Comparison of ENCODE assay signal across 21 mouse cellular contexts in the genomic region with DNA sequence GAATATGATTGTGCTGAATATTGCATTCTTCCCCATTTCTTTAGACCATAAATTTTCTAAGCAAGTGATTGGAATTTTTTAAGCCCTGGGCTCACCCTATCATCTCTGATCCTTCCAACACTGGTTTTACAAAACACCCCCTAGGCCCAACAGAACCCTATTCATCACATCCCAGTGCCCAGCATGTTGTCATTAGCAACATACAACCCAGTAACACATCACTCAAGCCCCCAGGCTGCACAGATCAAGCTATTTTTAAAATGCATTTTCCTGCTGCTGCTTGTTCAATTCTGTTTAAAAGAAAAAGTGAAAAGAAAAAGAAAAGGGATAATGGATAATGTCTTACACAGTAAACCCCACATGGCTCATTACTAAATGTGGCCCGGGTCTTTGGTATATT. TPM values are rescaled to one million over a fixed set of nuclear protein-coding genes. Genes with fewer than 3 reads are reported as not detected.
A peak's percentile ranks its signal among the peaks of the same experiment; 100 is the strongest.
DNase-seq lines count a peak whose midpoint lies in the region; ATAC-seq lines count a peak whose summit lies in the region.
"Had no signal": no experiment of that assay in that cellular context is flagged by ENCODE, and none has a peak within 500 bp of the region (broad histone marks: within the 10 kb centered on the region; RNA-seq: fewer than 3 reads in every experiment).

No protein-coding gene starts in this region.

- H3K4me2 ChIP-seq in midbrain, embryonic 14.5 days (ENCODE audit: low read length): no peak overlapping the region
- no peak overlapping the region for H3K4me2 ChIP-seq in forebrain, embryonic 14.5 days (ENCODE audit: low read length)
- H3K4me2 ChIP-seq in hindbrain, embryonic 12.5 days (replicated peaks): no peak overlapping the region
- no peak overlapping the region for H3K4me2 ChIP-seq in midbrain, embryonic 15.5 days
- H3K4me2 ChIP-seq: heart, embryonic 13.5 days; limb, embryonic 12.5 days; liver, embryonic 12.5 days had no signal

- ATAC-seq in midbrain, embryonic 14.5 days (ENCODE audit: low FRiP score, low TSS enrichment): peak; percentile 56; the same call in 1 of the 2 replicates
- ATAC-seq in forebrain, embryonic 14.5 days: peak; percentile 70
- ATAC-seq in hindbrain, embryonic 12.5 days (ENCODE audit: low FRiP score): peak; percentile 61
- ATAC-seq in midbrain, embryonic 15.5 days (replicated peaks): peak; percentile 83
- ATAC-seq in erythroblast, adult 5-6 weeks (replicated peaks; ENCODE audit: low FRiP score, poor library complexity, severe bottlenecking): no peak
- ATAC-seq: liver, embryonic 12.5 days had no signal

- peak overlapping the region; percentile 6; the same call in 1 of the 2 replicates for H3K27ac ChIP-seq in midbrain, embryonic 14.5 days (replicated peaks; ENCODE audit: low read depth, low read length)
- H3K27ac ChIP-seq in midbrain, embryonic 10.5 days (replicated peaks): no peak overlapping the region
- H3K27ac ChIP-seq in forebrain, embryonic 14.5 days (ENCODE audit: low read depth, low read length): peak overlapping the region; percentile 74; the same call in 1 of the 2 replicates
- H3K27ac ChIP-seq in hindbrain, embryonic 12.5 days: no peak overlapping the region
- peak overlapping the region; percentile 45; the same call in 1 of the 2 replicates for H3K27ac ChIP-seq in midbrain, embryonic 15.5 days
- H3K27ac ChIP-seq: heart, embryonic 13.5 days; limb, embryonic 12.5 days; liver, embryonic 12.5 days had no signal

- H3K9me3 ChIP-seq in midbrain, embryonic 14.5 days (ENCODE audit: control insufficient read depth, low read length): no peaks in the 10 kb centered on the region
- H3K9me3 ChIP-seq in midbrain, embryonic 10.5 days (replicated peaks): no peaks in the 10 kb centered on the region
- no peaks in the 10 kb centered on the region for H3K9me3 ChIP-seq in forebrain, embryonic 14.5 days (replicated peaks; ENCODE audit: control insufficient read depth, low read length)
- H3K9me3 ChIP-seq in hindbrain, embryonic 12.5 days (replicated peaks): no peaks in the 10 kb centered on the region
- H3K9me3 ChIP-seq in midbrain, embryonic 15.5 days: no peaks in the 10 kb centered on the region
- H3K9me3 ChIP-seq: heart, embryonic 13.5 days; limb, embryonic 12.5 days; liver, embryonic 12.5 days; megakaryocyte, embryonic 14.5 days had no signal

- H3K4me1 ChIP-seq in midbrain, embryonic 14.5 days (ENCODE audit: control insufficient read depth, insufficient read depth, low read length): 0 out of 2 replicates have a peak, but pooled peaks cover 3% of the 10 kb centered on the region
- no peaks in the 10 kb centered on the region for H3K4me1 ChIP-seq in midbrain, embryonic 10.5 days
- H3K4me1 ChIP-seq in forebrain, embryonic 14.5 days (ENCODE audit: control insufficient read depth, insufficient read depth, low read length): peaks cover 12% of the 10 kb centered on the region
- no peaks in the 10 kb centered on the region for H3K4me1 ChIP-seq in hindbrain, embryonic 12.5 days
- peaks cover 13% of the 10 kb centered on the region for H3K4me1 ChIP-seq in midbrain, embryonic 15.5 days
- H3K4me1 ChIP-seq: heart, embryonic 13.5 days; limb, embryonic 12.5 days; liver, embryonic 12.5 days; megakaryocyte, embryonic 14.5 days had no signal

- DNase-seq in midbrain, embryonic 14.5 days: peak; percentile 51
- DNase-seq in midbrain, embryonic 10.5 days (ENCODE audit: low spot score): no peak
- DNase-seq in forebrain, embryonic 14.5 days (ENCODE audit: low spot score): peak; percentile 61
- no peak for DNase-seq in cerebellum, adult 18-20 months
- DNase-seq: cerebellum, adult 9-11 months; gastrocnemius, postnatal 10 days; heart, adult 11 months; kidney, adult 8-10 months; kidney, postnatal 36 days; lung, adult 2 months; right cerebral cortex, adult 18-20 months; thymus, postnatal 36 days had no signal

- no peak overlapping the region for H3K4me3 ChIP-seq in midbrain, embryonic 14.5 days (replicated peaks; ENCODE audit: low read depth, low read length)
- no peak overlapping the region for H3K4me3 ChIP-seq in midbrain, embryonic 10.5 days
- H3K4me3 ChIP-seq in forebrain, embryonic 14.5 days (ENCODE audit: low read depth, low read length): no peak overlapping the region
- no peak overlapping the region for H3K4me3 ChIP-seq in hindbrain, embryonic 12.5 days
- H3K4me3 ChIP-seq in midbrain, embryonic 15.5 days: no peak overlapping the region
- H3K4me3 ChIP-seq: erythroblast, embryonic 14.5 days; heart, embryonic 13.5 days; limb, embryonic 12.5 days; liver, embryonic 12.5 days; megakaryocyte, embryonic 14.5 days; myocyte had no signal

- no peaks in the 10 kb centered on the region for H3K27me3 ChIP-seq in midbrain, embryonic 14.5 days (ENCODE audit: control insufficient read depth, insufficient read depth, low read length)
- no peaks in the 10 kb centered on the region for H3K27me3 ChIP-seq in midbrain, embryonic 10.5 days (ENCODE audit: low read depth, poor library complexity, severe bottlenecking)
- H3K27me3 ChIP-seq in forebrain, embryonic 14.5 days (replicated peaks; ENCODE audit: control insufficient read depth, insufficient read depth, low read length): no peaks in the 10 kb centered on the region
- H3K27me3 ChIP-seq in hindbrain, embryonic 12.5 days: no peaks in the 10 kb centered on the region
- H3K27me3 ChIP-seq in midbrain, embryonic 15.5 days (replicated peaks): no peaks in the 10 kb centered on the region
- H3K27me3 ChIP-seq: heart, embryonic 13.5 days; limb, embryonic 12.5 days; liver, embryonic 12.5 days; megakaryocyte, embryonic 14.5 days had no signal

- no peak overlapping the region for H3K9ac ChIP-seq in midbrain, embryonic 14.5 days (replicated peaks; ENCODE audit: low read length)
- no peak overlapping the region for H3K9ac ChIP-seq in forebrain, embryonic 14.5 days (ENCODE audit: low read length)
- H3K9ac ChIP-seq in hindbrain, embryonic 12.5 days: no peak overlapping the region
- no peak overlapping the region for H3K9ac ChIP-seq in midbrain, embryonic 15.5 days
- H3K9ac ChIP-seq: heart, embryonic 13.5 days; limb, embryonic 12.5 days; liver, embryonic 12.5 days had no signal

- H3K36me3 ChIP-seq in midbrain, embryonic 14.5 days (ENCODE audit: control insufficient read depth, insufficient read depth, low read length): no peaks in the 10 kb centered on the region
- H3K36me3 ChIP-seq in midbrain, embryonic 10.5 days: no peaks in the 10 kb centered on the region
- H3K36me3 ChIP-seq in forebrain, embryonic 14.5 days (ENCODE audit: control insufficient read depth, insufficient read depth, low read length): no peaks in the 10 kb centered on the region
- H3K36me3 ChIP-seq in hindbrain, embryonic 12.5 days: no peaks in the 10 kb centered on the region
- H3K36me3 ChIP-seq in midbrain, embryonic 15.5 days (replicated peaks): no peaks in the 10 kb centered on the region
- H3K36me3 ChIP-seq: heart, embryonic 13.5 days; limb, embryonic 12.5 days; liver, embryonic 12.5 days had no signal

- WGBS in midbrain, embryonic 14.5 days: 69% methylated on average over 1 of the region's 1 CpGs
- WGBS in midbrain, embryonic 10.5 days: 88% methylated on average over 1 of the region's 1 CpGs
- WGBS in forebrain, embryonic 14.5 days: 19% methylated on average over 1 of the region's 1 CpGs
- WGBS in hindbrain, embryonic 12.5 days: 58% methylated on average over 1 of the region's 1 CpGs
- WGBS in midbrain, embryonic 15.5 days: 42% methylated on average over 1 of the region's 1 CpGs

RNA-seq across cellular contexts. Expression of a gene that starts 42.0 kb away (rescaled TPM):
- polyA plus RNA-seq in midbrain, embryonic 14.5 days (2014; fragmentation: Nextera tagmentation; extraction: Ambion mirVana): 64.2 and 73.7 TPM in 2 replicates
- polyA plus RNA-seq in midbrain, embryonic 10.5 days (2016; fragmentation: Nextera tagmentation; extraction: Ambion mirVana): 0.83 and 3.3 TPM in 2 replicates
- polyA plus RNA-seq in forebrain, embryonic 14.5 days (2014; fragmentation: Nextera tagmentation; extraction: Ambion mirVana): 49.0 and 59.1 TPM in 2 replicates
- polyA plus RNA-seq in hindbrain, embryonic 12.5 days (2016; fragmentation: Nextera tagmentation; extraction: Ambion mirVana): 13.3 and 14.4 TPM in 2 replicates
- 64.5 and 69.0 TPM in 2 replicates for polyA plus RNA-seq in midbrain, embryonic 15.5 days (2015; fragmentation: Nextera tagmentation; extraction: Ambion mirVana)
- total RNA-seq in erythroblast, adult 5-6 weeks (2015; ENCODE audit: low replicate concordance): not detected in 2 replicates
- not detected in 2 replicates for total RNA-seq in erythroblast, adult 5-6 weeks (2017; ENCODE audit: low replicate concordance)
- polyA plus RNA-seq: erythroblast, embryonic 14.5 days; myocyte had no signal

Comparison
In these comparisons a context has a peak if more than half of its experiments do, and no peak if none do; other contexts are left out.
1. DNase-seq: peak in midbrain, embryonic 14.5 days (single experiment) and forebrain, embryonic 14.5 days (single experiment); none in midbrain, embryonic 10.5 days (single experiment) and cerebellum, adult 18-20 months (0 of 2).
2. H3K27ac ChIP-seq: peak in midbrain, embryonic 14.5 days (single experiment), forebrain, embryonic 14.5 days (single experiment) and midbrain, embryonic 15.5 days (single experiment); none in midbrain, embryonic 10.5 days (single experiment) and hindbrain, embryonic 12.5 days (single experiment).